ENCODE assay signal across 9 mouse cellular contexts in genomic region chr7:27159882-27160281, GRCm38 (mm10). TPM values are rescaled to one million over a fixed set of nuclear protein-coding genes. Genes with fewer than 3 reads are reported as not detected.
DNase-seq lines count a peak whose midpoint lies in the region; ATAC-seq and TF ChIP-seq lines count a peak whose summit lies in the region.
"Had no signal": no experiment of that assay in that cellular context is flagged by ENCODE, and none has a peak within 500 bp of the region (broad histone marks: within the 10 kb centered on the region; RNA-seq: fewer than 3 reads in every experiment).

No protein-coding gene starts in this region.

- H3K27me3 ChIP-seq in heart, embryonic 13.5 days (replicated peaks) = no peaks in the 10 kb centered on the region
- no peaks in the 10 kb centered on the region for H3K27me3 ChIP-seq in liver, embryonic 12.5 days (replicated peaks)
- no peaks in the 10 kb centered on the region for H3K27me3 ChIP-seq in stomach, embryonic 15.5 days (replicated peaks)

- H3K4me2 ChIP-seq in heart, embryonic 13.5 days = no peak overlapping the region
- no peak overlapping the region for H3K4me2 ChIP-seq in liver, embryonic 12.5 days
- no peak overlapping the region for H3K4me2 ChIP-seq in stomach, embryonic 15.5 days

- WGBS in heart, embryonic 13.5 days = 16% methylated on average over 8 of the region's 8 CpGs
- WGBS in liver, embryonic 12.5 days (ENCODE audit: insufficient replicate concordance) = 13% methylated on average over 8 of the region's 8 CpGs
- WGBS in stomach, embryonic 15.5 days = 15% methylated on average over 8 of the region's 8 CpGs

- no peak overlapping the region for H3K9ac ChIP-seq in heart, embryonic 13.5 days
- no peak overlapping the region for H3K9ac ChIP-seq in liver, embryonic 12.5 days
- no peak overlapping the region for H3K9ac ChIP-seq in stomach, embryonic 15.5 days

- no peak for TF ChIP-seq POLR2A in brain, embryonic 14.5 days (IDR thresholded peaks at IDR 0.05; ENCODE audit: borderline replicate concordance, extremely low read depth, insufficient read depth, insufficient read length, poor library complexity, severe bottlenecking)

- peak; percentile 83 for ATAC-seq in erythroblast, adult 5-6 weeks (replicated peaks; ENCODE audit: low FRiP score, poor library complexity, severe bottlenecking)
- ATAC-seq in heart, embryonic 13.5 days (ENCODE audit: extremely low read depth, insufficient number of reproducible peaks, low FRiP score, low TSS enrichment) = peak; percentile 72
- ATAC-seq in liver, embryonic 12.5 days = peak; percentile 83
- ATAC-seq in stomach, embryonic 15.5 days (ENCODE audit: insufficient read depth, low FRiP score, low read depth) = peak; percentile 88

- H3K4me3 ChIP-seq in heart, embryonic 13.5 days = no peak overlapping the region
- no peak overlapping the region for H3K4me3 ChIP-seq in liver, embryonic 12.5 days
- no peak overlapping the region for H3K4me3 ChIP-seq in stomach, embryonic 15.5 days (replicated peaks)
- H3K4me3 ChIP-seq: erythroblast, embryonic 14.5 days had no signal

- H3K9me3 ChIP-seq in heart, embryonic 13.5 days = no peaks in the 10 kb centered on the region
- H3K9me3 ChIP-seq in liver, embryonic 12.5 days (replicated peaks) = no peaks in the 10 kb centered on the region
- H3K9me3 ChIP-seq in stomach, embryonic 15.5 days = no peaks in the 10 kb centered on the region

- no peak overlapping the region for H3K27ac ChIP-seq in heart, embryonic 13.5 days (replicated peaks)
- no peak overlapping the region for H3K27ac ChIP-seq in liver, embryonic 12.5 days
- H3K27ac ChIP-seq in stomach, embryonic 15.5 days = no peak overlapping the region

- peaks cover 72% of the 10 kb centered on the region for H3K36me3 ChIP-seq in heart, embryonic 13.5 days
- H3K36me3 ChIP-seq in liver, embryonic 12.5 days = peaks cover 70% of the 10 kb centered on the region
- H3K36me3 ChIP-seq in stomach, embryonic 15.5 days = peaks cover 38% of the 10 kb centered on the region

- peak; percentile 87 for DNase-seq in CD4-positive helper T cell, adult 2 months (ENCODE audit: low read depth, low spot score)
- DNase-seq in brain, embryonic 14.5 days (ENCODE audit: low read depth) = peak; percentile 97
- DNase-seq in kidney, postnatal 10 days = peak; percentile 95
- peak; percentile 78 to 87 for DNase-seq in natural killer cell, adult 2 months (ENCODE audit: low spot score in 2 of 2)

- peaks cover 46% of the 10 kb centered on the region for H3K4me1 ChIP-seq in heart, embryonic 13.5 days
- H3K4me1 ChIP-seq in liver, embryonic 12.5 days = peaks cover 47% of the 10 kb centered on the region
- H3K4me1 ChIP-seq in stomach, embryonic 15.5 days = peaks cover 44% of the 10 kb centered on the region

- peak; percentile 96 for TF ChIP-seq CTCF in brain, embryonic 14.5 days (IDR thresholded peaks at IDR 0.05; ENCODE audit: borderline replicate concordance, extremely low read depth, insufficient read depth, insufficient read length)

RNA-seq across cellular contexts. Expression of gene Cyp2t4, which starts 6.4 kb away (rescaled TPM):
- not detected in 2 replicates for polyA plus RNA-seq in brain, embryonic 14.5 days (2012; rRNA removed)
- not detected in 2 replicates for total RNA-seq in erythroblast, adult 5-6 weeks (2015; ENCODE audit: low replicate concordance)
- total RNA-seq in erythroblast, adult 5-6 weeks (2017; ENCODE audit: low replicate concordance) = not detected in 2 replicates
- polyA plus RNA-seq in heart, embryonic 13.5 days (2015; fragmentation: Nextera tagmentation; extraction: Ambion mirVana) = 0.12 TPM in 1 of 2 replicates, not detected in the other
- not detected in 2 replicates for polyA plus RNA-seq in liver, embryonic 12.5 days (2016; fragmentation: Nextera tagmentation; extraction: Ambion mirVana)
- not detected in 2 replicates for polyA plus RNA-seq in stomach, embryonic 15.5 days (2015; fragmentation: Nextera tagmentation; extraction: Ambion mirVana)
- polyA plus RNA-seq: erythroblast, embryonic 14.5 days had no signal

RNA-seq across cellular contexts. Expression of gene Egln2, which starts 6.7 kb away (rescaled TPM):
- 129 and 131 TPM in 2 replicates for polyA plus RNA-seq in brain, embryonic 14.5 days (2012; rRNA removed)
- 1.3 and 7.7 TPM in 2 replicates for total RNA-seq in erythroblast, adult 5-6 weeks (2015; ENCODE audit: low replicate concordance)
- 7.6 and 10.0 TPM in 2 replicates for total RNA-seq in erythroblast, adult 5-6 weeks (2017; ENCODE audit: low replicate concordance)
- 48.1 and 52.7 TPM in 2 replicates for polyA plus RNA-seq in heart, embryonic 13.5 days (2015; fragmentation: Nextera tagmentation; extraction: Ambion mirVana)
- polyA plus RNA-seq in liver, embryonic 12.5 days (2016; fragmentation: Nextera tagmentation; extraction: Ambion mirVana) = 39.9 and 41.9 TPM in 2 replicates
- 68.9 and 73.7 TPM in 2 replicates for polyA plus RNA-seq in stomach, embryonic 15.5 days (2015; fragmentation: Nextera tagmentation; extraction: Ambion mirVana)

RNA-seq across cellular contexts. Expression of gene Rab4b, which starts 18.8 kb away (rescaled TPM):
- polyA plus RNA-seq in brain, embryonic 14.5 days (2012; rRNA removed) = 81.4 and 86.7 TPM in 2 replicates
- 11.1 and 18.0 TPM in 2 replicates for total RNA-seq in erythroblast, adult 5-6 weeks (2015; ENCODE audit: low replicate concordance)
- total RNA-seq in erythroblast, adult 5-6 weeks (2017; ENCODE audit: low replicate concordance) = 4.0 and 7.8 TPM in 2 replicates
- polyA plus RNA-seq in heart, embryonic 13.5 days (2015; fragmentation: Nextera tagmentation; extraction: Ambion mirVana) = 48.6 and 48.8 TPM in 2 replicates
- 32.4 TPM in 2 replicates for polyA plus RNA-seq in liver, embryonic 12.5 days (2016; fragmentation: Nextera tagmentation; extraction: Ambion mirVana)
- 63.5 and 65.3 TPM in 2 replicates for polyA plus RNA-seq in stomach, embryonic 15.5 days (2015; fragmentation: Nextera tagmentation; extraction: Ambion mirVana)

RNA-seq across cellular contexts. Expression of gene Gm21983, which starts 21.0 kb away (rescaled TPM):
- polyA plus RNA-seq in brain, embryonic 14.5 days (2012; rRNA removed) = 0.16 TPM in 1 of 2 replicates, not detected in the other
- not detected in 2 replicates for total RNA-seq in erythroblast, adult 5-6 weeks (2015; ENCODE audit: low replicate concordance)
- not detected in 2 replicates for total RNA-seq in erythroblast, adult 5-6 weeks (2017; ENCODE audit: low replicate concordance)
- 0.31 TPM in 1 of 2 replicates, not detected in the other for polyA plus RNA-seq in heart, embryonic 13.5 days (2015; fragmentation: Nextera tagmentation; extraction: Ambion mirVana)
- polyA plus RNA-seq in liver, embryonic 12.5 days (2016; fragmentation: Nextera tagmentation; extraction: Ambion mirVana) = 0.24 TPM in 1 of 2 replicates, not detected in the other
- 0.59 TPM in 1 of 2 replicates, not detected in the other for polyA plus RNA-seq in stomach, embryonic 15.5 days (2015; fragmentation: Nextera tagmentation; extraction: Ambion mirVana)
- polyA plus RNA-seq: erythroblast, embryonic 14.5 days had no signal

RNA-seq across cellular contexts. Expression of gene Mia, which starts 21.1 kb away (rescaled TPM):
- 12.3 and 14.6 TPM in 2 replicates for polyA plus RNA-seq in brain, embryonic 14.5 days (2012; rRNA removed)
- not detected in 2 replicates for total RNA-seq in erythroblast, adult 5-6 weeks (2015; ENCODE audit: low replicate concordance)
- not detected in 2 replicates for total RNA-seq in erythroblast, adult 5-6 weeks (2017; ENCODE audit: low replicate concordance)
- 4.3 and 4.8 TPM in 2 replicates for polyA plus RNA-seq in heart, embryonic 13.5 days (2015; fragmentation: Nextera tagmentation; extraction: Ambion mirVana)
- 0.29 and 0.45 TPM in 2 replicates for polyA plus RNA-seq in liver, embryonic 12.5 days (2016; fragmentation: Nextera tagmentation; extraction: Ambion mirVana)
- 12.3 and 21.2 TPM in 2 replicates for polyA plus RNA-seq in stomach, embryonic 15.5 days (2015; fragmentation: Nextera tagmentation; extraction: Ambion mirVana)
- polyA plus RNA-seq: erythroblast, embryonic 14.5 days had no signal
